Mouse (Mus musculus) hindbrain, embryonic 15.5 days (tissue): ENCODE results near the gene Ctns. TPM values are rescaled to one million over a fixed set of nuclear protein-coding genes. Genes with fewer than 3 reads are reported as not detected.

ENCODE experiments used
- ATAC-seq: fragments of 200-750 bp; cut with Nextera tagmentation; 2 replicates; pipeline ENCODE4 v1.8.0; 2017; ENCODE audit warnings: low read depth, moderate number of reproducible peaks, moderate TSS enrichment; ENCODE audit not compliant: low FRiP score
- H3K27ac ChIP-seq: fragments of 300-500 bp; sonication (generic); replicated peaks from 2 replicates; pipeline ENCODE4 v1.5.1; 2015; ENCODE audit warnings: mild to moderate bottlenecking, inconsistent platforms
- H3K27me3 ChIP-seq: fragments of 300-500 bp; sonication (generic); 2 replicates; pipeline ENCODE4 v1.6.1; 2015; ENCODE audit warnings: control low read depth, inconsistent platforms
- H3K36me3 ChIP-seq: fragments of 300-500 bp; sonication (generic); 2 replicates; pipeline ENCODE4 v1.6.1; 2015; ENCODE audit warnings: control low read depth, inconsistent platforms
- H3K4me1 ChIP-seq: fragments of 300-500 bp; sonication (generic); replicated peaks from 2 replicates; pipeline ENCODE4 v1.6.1; 2015; ENCODE audit warnings: control low read depth, inconsistent platforms
- H3K4me2 ChIP-seq: fragments of 300-500 bp; sonication (generic); 2 replicates; pipeline ENCODE4 v1.6.1; 2015; ENCODE audit warnings: moderate library complexity, mild to moderate bottlenecking, inconsistent platforms
- H3K4me3 ChIP-seq: fragments of 300-500 bp; sonication (generic); 2 replicates; pipeline ENCODE4 v1.5.1; 2015; ENCODE audit warnings: mild to moderate bottlenecking, inconsistent platforms
- H3K9ac ChIP-seq: fragments of 300-500 bp; sonication (generic); 2 replicates; pipeline ENCODE4 v1.6.1; 2015; ENCODE audit warnings: inconsistent platforms
- H3K9me3 ChIP-seq: fragments of 300-500 bp; sonication (generic); 2 replicates; pipeline ENCODE4 v1.6.1; 2016; ENCODE audit warnings: control low read depth, inconsistent platforms
- WGBS: fragments of 180-500 bp; shearing (Covaris S2); methylation state at CpG from one replicate; pipeline ENCODE4 v1.1.7; 2015; 5-methylcytosine and 5-hydroxymethylcytosine counted together
- polyA plus RNA-seq: library from polyadenylated mRNA; unstranded; fragments of >200 nt; fragmentation: Nextera tagmentation; extraction: Ambion mirVana; gene quantifications from 2 replicates; pipeline ENCODE4 v1.2.1, GENCODE M21; 2015

Gene Ctns
- polyA plus RNA-seq, 1 experiment from 2014 or later, result 18.4 TPM

DNA sequence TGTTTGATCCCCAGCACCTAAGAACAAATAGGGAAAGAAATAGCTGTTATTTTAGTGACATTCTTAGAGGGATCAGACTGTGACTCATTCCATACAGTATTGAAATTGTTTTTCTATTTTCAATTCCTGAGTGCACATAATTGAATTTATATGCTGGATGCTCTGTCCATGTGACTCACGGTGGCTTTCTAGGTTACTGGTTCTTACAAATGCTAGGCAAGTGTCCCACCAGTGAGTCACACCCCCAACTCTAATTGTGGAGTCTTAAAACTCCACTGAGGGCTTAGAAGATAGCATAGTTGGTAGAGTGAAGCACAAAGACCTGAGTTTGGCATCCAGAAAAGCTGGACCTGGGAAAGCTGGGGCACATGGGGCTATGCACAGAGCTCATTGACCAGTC lies 21.8 kb upstream of the Ctns start:
- no peak for ATAC-seq
- Histone ChIP-seq H3K36me3 (no peaks in the 10 kb centered on the region), H3K27me3 (no peaks in the 10 kb centered on the region), H3K4me1 (no peaks in the 10 kb centered on the region), H3K9me3 (no peaks in the 10 kb centered on the region), H3K4me3 (no peak overlapping the region), H3K27ac (no peak overlapping the region), H3K9ac (no peak overlapping the region), H3K4me2 (no peak overlapping the region)
- 100% methylated on average over 1 of the region's 1 CpGs for WGBS

DNA sequence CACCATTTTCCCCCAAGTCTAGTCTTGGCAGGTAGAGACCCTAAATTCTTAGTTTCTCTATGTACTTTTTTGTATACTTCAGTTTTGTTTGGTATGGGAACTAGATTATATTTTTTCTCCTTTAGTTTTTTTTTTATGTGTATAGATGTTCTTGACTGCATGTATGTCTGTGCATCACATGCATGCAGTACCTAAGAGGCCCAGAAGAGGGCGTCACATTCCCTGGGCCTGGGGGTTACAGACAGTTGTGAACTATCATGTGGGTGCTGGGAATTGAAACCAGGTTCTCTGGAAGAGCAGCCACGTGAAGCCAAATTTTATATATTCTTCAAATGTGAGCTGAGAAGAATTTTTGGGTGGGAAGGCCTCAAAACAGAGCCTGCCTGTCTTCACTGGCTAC lies 20.8 kb upstream of the Ctns start:
- no peak for ATAC-seq
- Histone ChIP-seq H3K27me3 (no peaks in the 10 kb centered on the region), H3K36me3 (no peaks in the 10 kb centered on the region), H3K27ac (no peak overlapping the region), H3K4me2 (no peak overlapping the region), H3K4me1 (no peaks in the 10 kb centered on the region), H3K9me3 (no peaks in the 10 kb centered on the region), H3K4me3 (no peak overlapping the region), H3K9ac (no peak overlapping the region)
- WGBS, result 69% methylated on average over 2 of the region's 2 CpGs

DNA sequence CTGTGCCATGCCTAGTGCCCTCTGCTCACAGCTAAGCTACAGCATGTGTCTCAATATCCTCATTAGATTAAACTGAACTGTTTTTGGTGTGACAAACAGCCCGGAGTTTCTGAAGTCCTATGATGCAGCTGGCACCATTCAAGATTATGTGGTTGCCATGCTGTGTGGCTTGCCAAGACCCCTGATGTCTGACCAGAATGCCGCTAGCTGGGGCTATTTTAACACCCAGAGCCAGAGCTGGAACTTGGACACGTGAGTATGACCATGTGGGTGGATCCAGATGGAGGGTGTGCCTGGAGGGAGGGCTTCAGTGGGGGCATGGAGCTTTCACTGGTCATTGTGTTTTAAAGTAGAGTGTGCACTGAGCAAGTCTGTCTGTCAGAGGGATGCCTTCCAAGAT lies 15.1 kb upstream of the Ctns start:
- no peak overlapping the region for H3K4me2 ChIP-seq
- no peaks in the 10 kb centered on the region for H3K36me3 ChIP-seq
- H3K9me3 ChIP-seq, result no peaks in the 10 kb centered on the region
- no peaks in the 10 kb centered on the region for H3K27me3 ChIP-seq
- H3K4me1 ChIP-seq, result no peaks in the 10 kb centered on the region
- no peak overlapping the region for H3K27ac ChIP-seq
- 72% methylated on average over 3 of the region's 3 CpGs for WGBS
- no peak overlapping the region for H3K4me3 ChIP-seq
- ATAC-seq, result no peak
- no peak overlapping the region for H3K9ac ChIP-seq

DNA sequence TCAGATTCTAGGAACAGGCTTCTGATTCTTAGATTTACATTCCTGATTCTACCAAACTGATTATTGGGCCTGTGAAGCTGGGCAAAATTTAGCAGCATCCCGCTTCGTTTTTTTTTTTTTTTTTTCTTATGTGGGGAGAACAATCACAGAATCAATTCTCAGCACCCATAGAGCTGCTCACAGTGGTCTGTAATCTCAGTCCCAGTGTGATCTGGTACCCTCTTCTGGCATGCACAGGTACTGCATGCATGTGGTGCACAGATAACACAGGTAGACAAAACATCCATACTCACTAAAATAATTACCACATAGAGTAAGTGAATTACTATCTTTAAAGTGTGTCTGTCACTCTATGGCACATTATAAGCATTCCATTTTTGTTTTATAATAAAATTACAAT lies 8.8 kb upstream of the Ctns start:
- H3K36me3 ChIP-seq, result no peaks in the 10 kb centered on the region
- no peak overlapping the region for H3K27ac ChIP-seq
- H3K4me3 ChIP-seq, result no peak overlapping the region
- H3K9me3 ChIP-seq, result no peaks in the 10 kb centered on the region
- H3K4me1 ChIP-seq, result no peaks in the 10 kb centered on the region
- H3K27me3 ChIP-seq, result no peaks in the 10 kb centered on the region
- ATAC-seq, result no peak
- 80% methylated on average over 2 of the region's 2 CpGs for WGBS
- H3K9ac ChIP-seq, result no peak overlapping the region
- no peak overlapping the region for H3K4me2 ChIP-seq

DNA sequence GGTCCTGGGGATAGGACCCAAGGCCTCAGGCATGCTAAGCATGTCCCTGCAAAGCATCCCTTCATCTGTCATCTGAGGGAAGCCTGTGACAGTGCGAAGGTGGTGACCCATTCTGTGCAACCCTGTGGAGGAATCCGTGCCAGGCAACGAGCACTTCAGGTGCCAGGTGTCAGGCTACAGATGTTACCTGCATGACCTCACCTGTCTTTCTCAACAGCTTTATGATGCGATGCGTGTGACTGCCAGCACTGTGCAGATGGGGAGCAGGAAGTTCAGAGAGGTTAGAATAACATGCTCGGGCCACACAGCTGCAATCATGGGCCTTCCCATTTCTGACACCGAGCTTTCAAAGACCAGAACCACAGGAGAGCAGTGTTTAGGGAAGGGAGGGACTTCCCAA lies 6.4 kb upstream of the Ctns start:
- Histone ChIP-seq H3K27ac (no peak overlapping the region), H3K4me2 (no peak overlapping the region), H3K36me3 (no peaks in the 10 kb centered on the region), H3K4me1 (peaks cover under 1% of the 10 kb centered on the region; the same call in 1 of the 2 replicates), H3K9me3 (no peaks in the 10 kb centered on the region), H3K27me3 (no peaks in the 10 kb centered on the region), H3K4me3 (no peak overlapping the region), H3K9ac (no peak overlapping the region)
- 83% methylated on average over 7 of the region's 7 CpGs for WGBS
- no peak for ATAC-seq

DNA sequence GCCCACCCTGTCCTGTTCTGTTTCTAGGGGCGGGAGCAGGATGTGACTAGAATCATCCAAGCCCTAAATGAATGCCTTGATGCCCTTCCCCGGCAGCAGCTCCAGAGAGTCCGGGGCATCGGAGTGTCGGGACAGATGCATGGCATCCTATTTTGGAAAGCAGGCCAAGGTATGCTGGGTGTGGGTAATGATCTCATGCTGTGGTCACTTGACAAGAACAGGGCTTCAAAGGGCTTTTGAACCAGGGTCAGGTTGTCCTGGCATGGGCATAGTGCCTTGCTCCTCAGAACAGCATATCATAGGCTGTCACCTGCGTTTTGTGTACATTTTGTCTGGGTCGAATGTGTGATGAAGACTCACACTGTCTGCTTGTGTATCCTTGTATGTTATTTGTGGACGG lies 5.1 kb upstream of the Ctns start:
- Histone ChIP-seq H3K4me1 (peaks cover 7% of the 10 kb centered on the region), H3K9ac (no peak overlapping the region), H3K4me2 (no peak overlapping the region), H3K36me3 (no peaks in the 10 kb centered on the region), H3K4me3 (no peak overlapping the region), H3K27ac (no peak overlapping the region), H3K27me3 (no peaks in the 10 kb centered on the region), H3K9me3 (no peaks in the 10 kb centered on the region)
- 87% methylated on average over 8 of the region's 8 CpGs for WGBS
- ATAC-seq, result no peak

DNA sequence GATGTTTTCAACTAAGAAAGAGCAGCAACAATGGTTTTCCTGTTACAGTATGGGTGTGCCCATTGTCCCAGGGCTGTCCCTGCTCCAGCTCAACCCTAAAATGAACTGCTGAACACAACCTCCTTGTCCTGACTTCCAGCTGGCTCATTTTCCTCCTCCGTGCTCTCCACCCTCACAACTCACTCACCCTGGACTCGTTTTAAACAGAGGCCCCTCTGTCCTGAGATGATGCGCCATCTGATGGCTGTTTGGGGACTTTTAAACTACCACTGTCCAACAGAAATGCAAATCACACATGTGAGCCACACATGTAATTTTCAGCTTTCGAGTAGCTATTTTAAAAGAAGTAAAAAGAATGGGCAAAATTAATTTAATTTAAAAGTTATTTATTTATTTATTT lies 2.8 kb upstream of the Ctns start:
- Histone ChIP-seq H3K9me3 (no peaks in the 10 kb centered on the region), H3K4me2 (no peak overlapping the region), H3K27me3 (no peaks in the 10 kb centered on the region), H3K9ac (no peak overlapping the region), H3K4me1 (peaks cover 24% of the 10 kb centered on the region), H3K36me3 (no peaks in the 10 kb centered on the region), H3K4me3 (no peak overlapping the region), H3K27ac (no peak overlapping the region)
- WGBS, result 28% methylated on average over 4 of the region's 4 CpGs
- no peak for ATAC-seq

DNA sequence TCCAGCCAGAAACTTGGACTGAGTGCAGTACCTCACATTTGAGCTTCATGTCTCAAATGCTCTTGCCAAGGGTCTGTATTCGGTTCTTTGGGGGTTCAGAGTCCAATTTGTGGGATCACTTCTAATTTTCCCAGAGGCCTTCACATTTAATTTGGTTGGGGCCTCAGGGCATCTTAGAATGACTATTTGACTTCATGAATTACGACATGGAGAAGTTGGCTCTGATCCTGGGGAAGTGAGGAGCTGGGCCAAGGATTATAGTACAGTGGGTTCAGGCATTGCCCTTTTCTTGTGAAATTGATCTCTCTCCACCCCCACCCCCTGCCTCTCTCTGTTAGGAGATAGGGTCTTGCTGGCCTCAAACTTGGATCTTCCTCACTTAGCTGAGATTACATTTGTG lies 2.2 kb upstream of the Ctns start:
- ATAC-seq, result no peak
- 71% methylated on average over 2 of the region's 2 CpGs for WGBS
- Histone ChIP-seq H3K4me3 (no peak overlapping the region), H3K9ac (no peak overlapping the region), H3K27me3 (no peaks in the 10 kb centered on the region), H3K27ac (no peak overlapping the region), H3K9me3 (no peaks in the 10 kb centered on the region), H3K4me1 (peaks cover 24% of the 10 kb centered on the region), H3K36me3 (no peaks in the 10 kb centered on the region), H3K4me2 (no peak overlapping the region)

DNA sequence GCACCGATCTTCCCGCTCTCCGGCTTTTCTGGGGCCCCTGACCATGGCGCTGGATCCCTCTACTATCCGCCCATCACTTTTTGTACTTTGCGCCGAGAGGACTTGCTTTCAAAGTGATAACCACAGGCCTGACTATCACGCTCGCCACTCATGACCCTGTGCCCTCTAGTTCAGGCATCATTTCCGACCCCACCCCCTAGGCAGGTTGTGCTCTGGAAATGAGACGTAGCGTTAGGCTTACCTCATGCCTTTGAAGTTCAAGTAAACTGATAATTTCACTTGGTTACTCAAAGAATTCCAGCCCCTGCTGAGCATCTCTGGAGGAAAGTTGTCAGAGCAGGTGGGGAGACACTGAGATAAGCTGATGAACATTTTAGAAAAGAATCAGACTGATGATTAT lies 1.0 kb upstream of the Ctns start:
- H3K4me1 ChIP-seq, result peaks cover 24% of the 10 kb centered on the region
- no peak overlapping the region for H3K27ac ChIP-seq
- no peak; the same call in 1 of the 2 replicates for ATAC-seq
- no peaks in the 10 kb centered on the region for H3K9me3 ChIP-seq
- no peaks in the 10 kb centered on the region for H3K27me3 ChIP-seq
- H3K4me3 ChIP-seq, result peak overlapping the region; percentile 76
- H3K9ac ChIP-seq, result peak overlapping the region; percentile 85
- peak overlapping the region; percentile 91 for H3K4me2 ChIP-seq
- H3K36me3 ChIP-seq, result peaks cover 4% of the 10 kb centered on the region; the same call in 1 of the 2 replicates
- WGBS, result 4% methylated on average over 12 of the region's 12 CpGs

DNA sequence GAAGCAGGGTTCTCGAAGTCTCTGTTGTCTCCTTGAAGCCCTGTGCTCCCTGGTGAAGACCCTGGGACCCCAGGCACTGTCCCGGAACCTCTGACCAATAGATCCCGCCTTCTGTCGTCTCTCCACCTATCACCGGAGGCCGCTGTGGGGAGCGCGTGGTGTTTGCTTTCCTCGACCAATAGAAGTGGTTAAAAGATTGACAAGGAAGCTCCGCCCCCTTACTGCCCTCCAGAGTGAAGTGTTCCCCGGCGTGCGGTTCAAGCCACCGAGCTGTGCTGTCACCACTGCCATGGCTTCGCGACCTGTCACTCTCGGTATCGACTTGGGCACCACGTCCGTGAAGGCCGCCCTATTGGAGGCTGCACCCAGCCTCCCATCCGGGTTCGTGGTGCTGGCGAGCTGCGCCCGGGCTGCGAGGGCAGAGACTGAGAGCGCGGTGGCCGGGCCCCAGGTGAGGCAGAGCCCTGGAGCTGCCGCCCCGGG lies 429 bp upstream of the Ctns start, which contains the start of gene Shpk:
Shpk (plus strand) TSS at position 231 of the 483 bp plus-strand sequence.
- peaks cover 24% of the 10 kb centered on the region for H3K4me1 ChIP-seq
- peak within 1 kb of the TSS; percentile 76 for H3K4me3 ChIP-seq
- H3K36me3 ChIP-seq, result peaks cover 4% of the 10 kb centered on the region; the same call in 1 of the 2 replicates
- H3K9ac ChIP-seq, result peak within 1 kb of the TSS; percentile 85
- peak within 1 kb of the TSS; percentile 91 for H3K4me2 ChIP-seq
- H3K9me3 ChIP-seq, result no peaks in the 10 kb centered on the region
- H3K27me3 ChIP-seq, result no peaks in the 10 kb centered on the region
- peak within 1 kb of the TSS; percentile 80 for H3K27ac ChIP-seq
- WGBS, result under 1% methylated on average over 31 of the region's 32 CpGs
- peak; percentile 98 for ATAC-seq

DNA sequence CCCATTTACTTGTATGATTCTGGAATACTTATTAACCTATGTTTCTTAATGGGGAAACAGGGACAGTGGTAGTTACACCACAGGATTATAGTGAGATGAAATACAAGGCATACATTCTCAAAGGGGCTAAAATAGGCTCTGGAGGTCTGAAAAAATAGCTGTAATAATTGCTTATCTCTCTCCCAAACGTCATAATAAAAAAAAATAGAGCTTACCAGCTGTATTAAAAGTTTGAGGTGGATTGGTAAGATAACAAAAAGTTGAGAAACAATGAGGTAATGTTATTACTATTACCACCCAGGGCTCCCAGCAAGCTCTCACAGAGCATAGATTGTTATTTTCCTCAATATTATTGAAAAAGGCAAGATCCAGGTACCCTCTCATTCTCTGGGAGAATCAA lies 652 bp downstream of the Ctns start:
- Histone ChIP-seq H3K36me3 (peaks cover 4% of the 10 kb centered on the region; the same call in 1 of the 2 replicates), H3K4me3 (peak overlapping the region; percentile 76), H3K9ac (peak overlapping the region; percentile 81), H3K4me1 (peaks cover 24% of the 10 kb centered on the region), H3K9me3 (no peaks in the 10 kb centered on the region), H3K4me2 (peak overlapping the region; percentile 91), H3K27me3 (no peaks in the 10 kb centered on the region), H3K27ac (no peak overlapping the region)
- 7% methylated on average over 1 of the region's 1 CpGs for WGBS
- ATAC-seq, result no peak

DNA sequence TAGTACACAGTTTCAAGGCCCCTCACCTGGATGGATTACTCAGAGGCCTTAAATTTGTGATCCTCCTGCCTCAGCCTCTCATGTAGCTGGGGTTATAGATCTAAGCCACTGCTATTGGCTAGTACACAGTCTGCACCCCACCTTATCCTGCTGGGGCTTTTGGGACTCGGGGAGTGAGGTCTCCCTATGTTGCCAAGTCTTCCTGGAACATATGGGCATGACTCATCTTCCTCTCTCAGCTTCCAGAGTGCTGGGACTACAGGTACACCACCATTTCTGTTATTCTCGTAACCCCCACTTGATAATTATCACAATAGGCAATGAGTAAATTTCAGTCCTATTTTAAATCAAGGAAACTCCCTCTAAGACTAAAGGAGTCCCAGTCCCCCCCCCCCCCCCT lies 4.4 kb downstream of the Ctns start:
- Histone ChIP-seq H3K9me3 (no peaks in the 10 kb centered on the region), H3K4me3 (no peak overlapping the region), H3K27me3 (no peaks in the 10 kb centered on the region), H3K27ac (no peak overlapping the region), H3K4me1 (peaks cover 17% of the 10 kb centered on the region), H3K9ac (no peak overlapping the region), H3K4me2 (no peak overlapping the region), H3K36me3 (peaks cover 23% of the 10 kb centered on the region)
- ATAC-seq, result no peak
- WGBS, result 88% methylated on average over 2 of the region's 2 CpGs

DNA sequence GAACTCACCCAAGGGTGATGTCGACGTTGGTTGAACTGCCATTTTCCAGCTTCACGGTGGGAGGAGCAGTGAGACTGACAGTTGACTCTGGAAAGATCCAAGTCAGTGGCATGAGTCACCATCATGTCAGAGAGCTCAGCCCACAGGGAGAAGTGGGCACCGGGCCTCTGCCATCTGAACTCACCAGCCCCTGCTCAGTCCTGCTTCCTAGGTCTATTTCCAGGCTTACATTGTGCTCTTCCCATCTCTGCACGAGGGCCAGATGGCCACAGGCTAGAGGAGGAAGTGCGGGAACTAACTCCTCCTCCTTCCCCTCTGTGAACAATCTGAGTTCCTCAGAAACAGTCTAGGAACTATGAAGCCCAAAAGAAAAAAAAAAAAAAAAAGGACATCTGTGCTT lies 5.8 kb downstream of the Ctns start:
- Histone ChIP-seq H3K36me3 (peaks cover 29% of the 10 kb centered on the region), H3K9ac (no peak overlapping the region), H3K27ac (no peak overlapping the region), H3K27me3 (no peaks in the 10 kb centered on the region), H3K4me3 (no peak overlapping the region), H3K4me1 (peaks cover 12% of the 10 kb centered on the region), H3K4me2 (no peak overlapping the region), H3K9me3 (no peaks in the 10 kb centered on the region)
- WGBS, result 88% methylated on average over 6 of the region's 6 CpGs
- no peak for ATAC-seq
